Mouse (Mus musculus): ENCODE results near the gene Uvrag. TPM values are rescaled to one million over a fixed set of nuclear protein-coding genes. Genes with fewer than 3 reads are reported as not detected.

Gene Uvrag
- polyA plus RNA-seq, 1 experiment from 2014 or later = 12.2 TPM

GRCm38 (mm10) chr7:99169717-99170403 lies 28.9 kb upstream of the Uvrag start:
- no peaks in the 10 kb centered on the region for H3K9me3 ChIP-seq (replicated peaks; ENCODE audit: control insufficient read depth, low read length)
- DNase-seq (ENCODE audit: low spot score) = no peak
- H3K27me3 ChIP-seq (replicated peaks; ENCODE audit: control insufficient read depth, insufficient read depth, low read length) = no peaks in the 10 kb centered on the region
- no peak overlapping the region for H3K27ac ChIP-seq (ENCODE audit: low read depth, low read length)
- WGBS = 91% methylated on average over 9 of the region's 9 CpGs
- no peaks in the 10 kb centered on the region for H3K36me3 ChIP-seq (ENCODE audit: control insufficient read depth, insufficient read depth, low read length)
- no peak for ATAC-seq
- no peak overlapping the region for H3K4me3 ChIP-seq (ENCODE audit: low read depth, low read length)
- no peaks in the 10 kb centered on the region for H3K4me1 ChIP-seq (ENCODE audit: control insufficient read depth, insufficient read depth, low read length)
- H3K4me2 ChIP-seq (ENCODE audit: low read length) = no peak overlapping the region
- no peak overlapping the region for H3K9ac ChIP-seq (ENCODE audit: low read length)

DNA sequence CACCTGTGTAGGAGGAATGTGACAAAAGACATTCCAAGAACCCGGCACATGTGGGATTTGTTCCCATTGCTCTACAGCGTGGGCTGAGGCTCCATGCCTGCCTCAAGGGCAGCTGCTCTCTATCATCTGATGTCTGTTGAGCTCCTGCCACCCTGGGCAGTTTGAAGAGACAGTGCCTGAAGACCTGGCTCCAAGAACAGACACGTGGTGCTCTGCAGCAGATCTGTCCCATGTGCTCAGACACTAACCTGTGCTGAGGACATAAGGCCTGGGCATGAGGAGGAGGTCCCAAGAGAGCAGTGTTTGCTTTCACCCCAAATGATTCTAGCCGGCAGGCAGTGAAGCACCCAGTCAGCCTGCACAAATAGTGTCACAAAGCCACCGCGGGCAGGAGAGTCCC lies 27.8 kb upstream of the Uvrag start:
- 87% methylated on average over 6 of the region's 6 CpGs for WGBS

GRCm38 (mm10) chr7:99167939-99168338 lies 27.0 kb upstream of the Uvrag start:
- Histone ChIP-seq H3K4me1 (ENCODE audit: control insufficient read depth, insufficient read depth, low read length) (no peaks in the 10 kb centered on the region), H3K9ac (ENCODE audit: low read length) (no peak overlapping the region), H3K27me3 (replicated peaks; ENCODE audit: control insufficient read depth, insufficient read depth, low read length) (no peaks in the 10 kb centered on the region), H3K9me3 (replicated peaks; ENCODE audit: control insufficient read depth, low read length) (no peaks in the 10 kb centered on the region), H3K4me2 (ENCODE audit: low read length) (no peak overlapping the region), H3K36me3 (ENCODE audit: control insufficient read depth, insufficient read depth, low read length) (no peaks in the 10 kb centered on the region), H3K4me3 (ENCODE audit: low read depth, low read length) (no peak overlapping the region), H3K27ac (ENCODE audit: low read depth, low read length) (no peak overlapping the region)
- DNase-seq (ENCODE audit: low spot score) = no peak
- no peak for ATAC-seq
- WGBS = 38% methylated on average over 5 of the region's 5 CpGs

More for the DNA sequence above, 27.8 kb upstream of the Uvrag start:
- no peak overlapping the region for H3K4me3 ChIP-seq (ENCODE audit: low read depth, low read length)
- ATAC-seq (no peak), DNase-seq (ENCODE audit: low spot score) (no peak)
- no peak overlapping the region for H3K4me2 ChIP-seq (ENCODE audit: low read length)
- H3K9me3 ChIP-seq (replicated peaks; ENCODE audit: control insufficient read depth, low read length) = no peaks in the 10 kb centered on the region
- H3K9ac ChIP-seq (ENCODE audit: low read length) = no peak overlapping the region
- H3K27me3 ChIP-seq (replicated peaks; ENCODE audit: control insufficient read depth, insufficient read depth, low read length) = no peaks in the 10 kb centered on the region
- no peak overlapping the region for H3K27ac ChIP-seq (ENCODE audit: low read depth, low read length)
- no peaks in the 10 kb centered on the region for H3K4me1 ChIP-seq (ENCODE audit: control insufficient read depth, insufficient read depth, low read length)
- H3K36me3 ChIP-seq (ENCODE audit: control insufficient read depth, insufficient read depth, low read length) = no peaks in the 10 kb centered on the region

DNA sequence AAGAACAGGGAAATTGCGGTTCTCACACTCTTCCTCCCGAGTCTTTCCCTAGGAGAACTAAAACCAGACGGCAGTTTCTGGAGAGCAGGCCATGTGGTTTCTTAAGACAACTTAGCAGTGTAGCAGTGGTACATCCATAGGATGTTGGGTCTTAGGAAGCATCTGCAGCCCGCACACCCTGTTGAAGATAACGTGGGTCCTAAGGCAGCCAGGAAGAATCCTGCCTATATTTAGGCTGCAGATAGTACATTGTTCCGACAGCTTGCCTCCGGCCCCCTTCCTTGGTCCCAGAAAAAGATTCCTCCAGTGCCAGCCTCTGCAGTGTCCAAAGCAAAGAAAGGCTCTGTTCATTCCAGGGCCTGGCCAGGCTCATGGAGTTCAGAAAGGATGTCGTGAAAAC lies 25.2 kb upstream of the Uvrag start:
- Histone ChIP-seq H3K4me1 (ENCODE audit: control insufficient read depth, insufficient read depth, low read length) (no peaks in the 10 kb centered on the region), H3K9ac (ENCODE audit: low read length) (no peak overlapping the region), H3K4me3 (ENCODE audit: low read depth, low read length) (no peak overlapping the region), H3K36me3 (ENCODE audit: control insufficient read depth, insufficient read depth, low read length) (no peaks in the 10 kb centered on the region), H3K4me2 (ENCODE audit: low read length) (no peak overlapping the region), H3K9me3 (replicated peaks; ENCODE audit: control insufficient read depth, low read length) (no peaks in the 10 kb centered on the region), H3K27ac (ENCODE audit: low read depth, low read length) (no peak overlapping the region), H3K27me3 (replicated peaks; ENCODE audit: control insufficient read depth, insufficient read depth, low read length) (no peaks in the 10 kb centered on the region)
- no peak for DNase-seq (ENCODE audit: low spot score)
- ATAC-seq = no peak
- WGBS = 91% methylated on average over 8 of the region's 8 CpGs

DNA sequence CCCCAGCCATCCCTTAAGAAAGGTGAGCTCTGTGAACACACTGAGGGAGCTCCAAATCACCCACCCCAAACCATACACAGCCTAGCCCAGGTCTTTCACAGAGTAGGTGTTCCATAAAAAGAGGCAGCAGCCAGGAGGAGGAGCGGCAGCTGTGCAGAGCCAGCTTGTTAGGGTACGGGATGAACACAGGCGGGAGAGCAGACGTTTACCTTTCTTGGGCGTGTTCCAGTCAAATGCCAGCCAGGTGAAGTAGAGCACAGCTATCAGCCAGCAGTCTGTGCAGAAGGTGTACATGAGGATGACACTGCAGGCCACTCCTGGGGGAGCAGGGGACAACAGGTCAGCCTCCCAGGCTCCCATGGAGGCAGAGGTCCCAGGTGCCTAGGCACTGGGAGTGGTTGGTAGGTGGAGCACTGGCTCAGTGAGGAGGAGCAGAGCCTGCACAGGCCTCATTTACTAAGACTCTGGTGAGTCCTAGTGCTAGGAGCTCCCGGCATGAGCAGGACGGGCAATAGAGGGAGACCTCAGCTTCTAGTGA lies 24.0 kb upstream of the Uvrag start:
- Histone ChIP-seq H3K4me3 (ENCODE audit: low read depth, low read length) (no peak overlapping the region), H3K27ac (ENCODE audit: low read depth, low read length) (no peak overlapping the region), H3K9ac (ENCODE audit: low read length) (no peak overlapping the region), H3K9me3 (replicated peaks; ENCODE audit: control insufficient read depth, low read length) (no peaks in the 10 kb centered on the region), H3K36me3 (ENCODE audit: control insufficient read depth, insufficient read depth, low read length) (no peaks in the 10 kb centered on the region), H3K27me3 (replicated peaks; ENCODE audit: control insufficient read depth, insufficient read depth, low read length) (no peaks in the 10 kb centered on the region), H3K4me1 (ENCODE audit: control insufficient read depth, insufficient read depth, low read length) (no peaks in the 10 kb centered on the region), H3K4me2 (ENCODE audit: low read length) (no peak overlapping the region)
- DNase-seq (ENCODE audit: low spot score) = no peak
- no peak for ATAC-seq
- 90% methylated on average over 7 of the region's 7 CpGs for WGBS

GRCm38 (mm10) chr7:99162462-99162861 lies 21.5 kb upstream of the Uvrag start:
- no peak for DNase-seq (ENCODE audit: low spot score)
- Histone ChIP-seq H3K9ac (ENCODE audit: low read length) (no peak overlapping the region), H3K27me3 (replicated peaks; ENCODE audit: control insufficient read depth, insufficient read depth, low read length) (no peaks in the 10 kb centered on the region), H3K27ac (ENCODE audit: low read depth, low read length) (no peak overlapping the region), H3K9me3 (replicated peaks; ENCODE audit: control insufficient read depth, low read length) (no peaks in the 10 kb centered on the region), H3K36me3 (ENCODE audit: control insufficient read depth, insufficient read depth, low read length) (no peaks in the 10 kb centered on the region), H3K4me1 (ENCODE audit: control insufficient read depth, insufficient read depth, low read length) (no peaks in the 10 kb centered on the region), H3K4me2 (ENCODE audit: low read length) (no peak overlapping the region), H3K4me3 (ENCODE audit: low read depth, low read length) (no peak overlapping the region)
- 89% methylated on average over 7 of the region's 7 CpGs for WGBS
- ATAC-seq = no peak

- H3K9ac ChIP-seq (ENCODE audit: low read length) = no peak overlapping the region
- no peaks in the 10 kb centered on the region for H3K36me3 ChIP-seq (ENCODE audit: control insufficient read depth, insufficient read depth, low read length)
- H3K4me2 ChIP-seq (ENCODE audit: low read length) = no peak overlapping the region
- H3K9me3 ChIP-seq (replicated peaks; ENCODE audit: control insufficient read depth, low read length) = no peaks in the 10 kb centered on the region
- ATAC-seq (no peak), DNase-seq (ENCODE audit: low spot score) (no peak)
- H3K4me3 ChIP-seq (ENCODE audit: low read depth, low read length) = no peak overlapping the region
- H3K27ac ChIP-seq (ENCODE audit: low read depth, low read length) = no peak overlapping the region
- 91% methylated on average over 11 of the region's 11 CpGs for WGBS
- H3K27me3 ChIP-seq (replicated peaks; ENCODE audit: control insufficient read depth, insufficient read depth, low read length) = no peaks in the 10 kb centered on the region
- H3K4me1 ChIP-seq (ENCODE audit: control insufficient read depth, insufficient read depth, low read length) = no peaks in the 10 kb centered on the region
Observed at GRCm38 (mm10) chr7:99161961-99162360, 21.0 kb upstream of the Uvrag start.

DNA sequence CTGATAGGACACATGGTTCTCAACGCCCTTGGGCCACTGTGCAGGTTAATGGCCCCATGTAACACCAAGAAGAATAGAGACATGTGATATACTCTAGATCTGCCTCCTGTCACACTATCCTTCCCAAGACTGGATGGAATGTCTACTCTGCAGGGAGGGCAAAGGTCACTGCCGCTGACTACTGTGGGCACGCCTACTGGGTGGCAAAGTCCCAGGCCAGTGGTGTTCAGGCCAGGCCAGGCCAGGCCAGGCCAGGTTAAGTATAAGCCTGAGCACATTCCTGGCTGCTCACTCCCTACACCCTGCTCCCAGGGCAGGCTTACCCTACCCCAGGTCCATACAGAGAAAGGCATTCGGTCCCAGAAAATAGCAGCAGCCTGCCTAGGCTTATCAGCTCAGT lies 20.6 kb upstream of the Uvrag start:
- Histone ChIP-seq H3K4me3 (ENCODE audit: low read depth, low read length) (no peak overlapping the region), H3K27me3 (replicated peaks; ENCODE audit: control insufficient read depth, insufficient read depth, low read length) (no peaks in the 10 kb centered on the region), H3K4me1 (ENCODE audit: control insufficient read depth, insufficient read depth, low read length) (no peaks in the 10 kb centered on the region), H3K4me2 (ENCODE audit: low read length) (no peak overlapping the region), H3K27ac (ENCODE audit: low read depth, low read length) (no peak overlapping the region), H3K9me3 (replicated peaks; ENCODE audit: control insufficient read depth, low read length) (no peaks in the 10 kb centered on the region), H3K36me3 (ENCODE audit: control insufficient read depth, insufficient read depth, low read length) (no peaks in the 10 kb centered on the region), H3K9ac (ENCODE audit: low read length) (no peak overlapping the region)
- WGBS = 71% methylated on average over 4 of the region's 4 CpGs
- ATAC-seq = 0 out of 2 replicates have a peak, but pooled peaks have one; percentile 20
- DNase-seq (ENCODE audit: low spot score) = no peak

DNA sequence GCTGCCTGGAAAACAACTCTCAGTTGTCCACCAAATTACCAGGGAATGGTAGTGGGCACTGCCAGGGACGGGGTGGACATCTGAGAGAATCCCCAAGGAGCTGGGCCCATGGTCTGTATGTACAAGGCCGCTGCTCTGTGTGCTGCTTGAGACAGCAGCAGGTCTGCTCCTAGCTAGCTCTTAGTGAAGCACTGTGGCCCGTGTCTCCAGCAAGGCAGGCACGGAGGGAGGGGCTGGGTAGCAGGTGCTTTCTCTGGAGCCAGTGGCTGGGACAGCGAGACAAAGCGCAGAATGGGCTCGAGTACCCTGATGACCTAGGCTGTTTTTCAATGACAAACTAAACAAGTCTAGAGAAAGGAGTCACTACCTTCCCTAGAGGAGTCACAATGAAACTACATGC lies 20.1 kb upstream of the Uvrag start:
- Histone ChIP-seq H3K27me3 (replicated peaks; ENCODE audit: control insufficient read depth, insufficient read depth, low read length) (no peaks in the 10 kb centered on the region), H3K4me3 (ENCODE audit: low read depth, low read length) (no peak overlapping the region), H3K9ac (ENCODE audit: low read length) (no peak overlapping the region), H3K36me3 (ENCODE audit: control insufficient read depth, insufficient read depth, low read length) (no peaks in the 10 kb centered on the region), H3K9me3 (replicated peaks; ENCODE audit: control insufficient read depth, low read length) (no peaks in the 10 kb centered on the region), H3K27ac (ENCODE audit: low read depth, low read length) (no peak overlapping the region), H3K4me1 (ENCODE audit: control insufficient read depth, insufficient read depth, low read length) (no peaks in the 10 kb centered on the region), H3K4me2 (ENCODE audit: low read length) (no peak overlapping the region)
- 83% methylated on average over 7 of the region's 7 CpGs for WGBS
- ATAC-seq (no peak), DNase-seq (ENCODE audit: low spot score) (no peak)

All from forebrain, embryonic 14.5 days (tissue).